Mouse (Mus musculus): Measurements from ENCODE around the gene Pigyl. TPM values are rescaled to one million over a fixed set of nuclear protein-coding genes. Genes with fewer than 3 reads are reported as not detected.

Pigyl gene
- polyA plus RNA-seq (2012; rRNA removed): 67.8 and 68.8 TPM in 2 replicates

- Histone ChIP-seq H3K4me1 (ENCODE audit: control insufficient read depth, insufficient read depth, low read length) (peaks cover 8% of the 10 kb centered on the region), H3K4me3 (replicated peaks; ENCODE audit: extremely low read depth, low read depth, low read length) (peak within 1 kb of the TSS; percentile 75)
- TF ChIP-seq POLR2A (IDR thresholded peaks at IDR 0.05; ENCODE audit: borderline replicate concordance, extremely low read depth, low read depth, low read length) (peak; percentile 90), CTCF (IDR thresholded peaks at IDR 0.05; ENCODE audit: insufficient read depth, low read length) (no peak)
- under 1% methylated on average over 65 of the region's 65 CpGs for WGBS
- peak; percentile 98 for DNase-seq
Measured at GRCm38 (mm10) chr9:22156497-22157245, at the start of gene Pigyl. Gene Pigyl, plus strand, starts transcription at chr9:22156846.

- Histone ChIP-seq H3K4me3 (replicated peaks; ENCODE audit: extremely low read depth, low read depth, low read length) (no peak overlapping the region), H3K4me1 (ENCODE audit: control insufficient read depth, insufficient read depth, low read length) (no peaks in the 10 kb centered on the region)
- no peak for DNase-seq
- TF ChIP-seq CTCF (IDR thresholded peaks at IDR 0.05; ENCODE audit: insufficient read depth, low read length) (no peak), POLR2A (IDR thresholded peaks at IDR 0.05; ENCODE audit: borderline replicate concordance, extremely low read depth, low read depth, low read length) (no peak)
- WGBS: 88% methylated on average over 9 of the region's 9 CpGs
Measured at GRCm38 (mm10) chr9:22108194-22108593, 48.5 kb upstream of the Pigyl start.

DNA sequence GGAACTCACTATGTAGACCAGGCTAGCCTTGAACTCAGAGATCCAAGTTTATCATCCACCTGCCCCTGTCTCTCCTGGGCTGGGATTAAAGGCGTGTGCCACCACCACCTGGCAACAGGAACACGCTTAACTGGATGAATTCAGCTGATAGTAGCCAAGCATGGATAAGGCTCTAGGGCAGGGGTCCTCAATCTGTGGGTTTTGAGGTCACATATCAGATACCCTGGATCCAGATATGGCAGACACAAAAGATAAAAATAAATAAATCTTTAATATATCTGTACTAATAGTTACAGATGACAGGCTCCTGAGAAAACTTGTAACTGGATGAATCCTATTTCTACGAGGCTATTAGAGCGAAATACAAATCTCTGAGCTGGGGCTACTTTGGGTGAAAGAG is 41.0 kb upstream of the Pigyl start:
- 88% methylated on average over 4 of the region's 4 CpGs for WGBS
- H3K4me3 ChIP-seq (replicated peaks; ENCODE audit: extremely low read depth, low read depth, low read length): no peak overlapping the region

GRCm38 (mm10) chr9:22116086-22116485 is 40.6 kb upstream of the Pigyl start:
- TF ChIP-seq CTCF (IDR thresholded peaks at IDR 0.05; ENCODE audit: insufficient read depth, low read length) (no peak), POLR2A (IDR thresholded peaks at IDR 0.05; ENCODE audit: borderline replicate concordance, extremely low read depth, low read depth, low read length) (no peak)
- 13% methylated on average over 15 of the region's 15 CpGs for WGBS
- H3K4me1 ChIP-seq (ENCODE audit: control insufficient read depth, insufficient read depth, low read length): peaks cover 11% of the 10 kb centered on the region
- H3K4me3 ChIP-seq (replicated peaks; ENCODE audit: extremely low read depth, low read depth, low read length): peak overlapping the region; percentile 84
- no peak for DNase-seq

More for the DNA sequence above, 41.0 kb upstream of the Pigyl start:
- TF ChIP-seq CTCF (IDR thresholded peaks at IDR 0.05; ENCODE audit: insufficient read depth, low read length): no peak
- TF ChIP-seq POLR2A (IDR thresholded peaks at IDR 0.05; ENCODE audit: borderline replicate concordance, extremely low read depth, low read depth, low read length): no peak
- H3K4me1 ChIP-seq (ENCODE audit: control insufficient read depth, insufficient read depth, low read length): peaks cover 11% of the 10 kb centered on the region
- no peak for DNase-seq

DNA sequence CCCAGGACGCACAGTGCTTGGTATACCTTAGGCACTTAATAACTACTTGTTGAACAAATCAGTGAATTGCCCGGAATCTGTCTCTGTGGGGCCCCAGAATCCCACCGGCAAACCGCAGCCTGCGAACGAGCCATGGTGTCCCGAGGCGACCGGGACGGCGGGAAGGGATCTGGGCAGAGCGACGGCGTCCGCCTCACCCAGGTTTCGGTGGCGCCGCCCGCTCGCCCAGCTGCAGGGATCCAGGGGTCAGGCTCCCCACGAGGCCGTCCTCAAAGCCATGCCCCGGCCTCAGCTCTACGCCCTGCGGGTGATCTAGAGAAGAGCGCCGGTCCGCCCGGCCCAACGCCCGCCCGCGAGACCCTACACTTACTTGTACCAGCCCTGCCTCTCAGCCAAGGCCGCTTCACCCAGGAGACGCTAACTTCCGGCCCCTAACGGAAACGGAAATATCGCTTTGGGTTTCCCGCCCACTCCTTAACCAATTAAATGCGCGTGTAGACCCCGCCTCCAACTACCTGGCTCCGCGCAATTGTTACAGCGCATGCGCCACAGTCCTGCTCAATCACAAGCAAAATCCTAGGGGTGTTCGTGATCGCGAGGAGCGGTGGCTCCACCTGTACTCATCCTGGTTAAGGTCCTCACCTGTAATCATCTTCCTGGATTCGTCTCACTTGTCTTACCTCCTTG is 39.8 kb upstream of the Pigyl start, which contains the start of gene Elof1:
Elof1 (minus strand) TSS at position 433 of the 687 bp plus-strand sequence.
- 1% methylated on average over 52 of the region's 52 CpGs for WGBS
- peak within 1 kb of the TSS; percentile 84 for H3K4me3 ChIP-seq (replicated peaks; ENCODE audit: extremely low read depth, low read depth, low read length)
- peaks cover 11% of the 10 kb centered on the region for H3K4me1 ChIP-seq (ENCODE audit: control insufficient read depth, insufficient read depth, low read length)
- peak; percentile 89 for DNase-seq
- no peak for TF ChIP-seq CTCF (IDR thresholded peaks at IDR 0.05; ENCODE audit: insufficient read depth, low read length)
- peak; percentile 91; the same call in 1 of the 2 replicates for TF ChIP-seq POLR2A (IDR thresholded peaks at IDR 0.05; ENCODE audit: borderline replicate concordance, extremely low read depth, low read depth, low read length)

DNA sequence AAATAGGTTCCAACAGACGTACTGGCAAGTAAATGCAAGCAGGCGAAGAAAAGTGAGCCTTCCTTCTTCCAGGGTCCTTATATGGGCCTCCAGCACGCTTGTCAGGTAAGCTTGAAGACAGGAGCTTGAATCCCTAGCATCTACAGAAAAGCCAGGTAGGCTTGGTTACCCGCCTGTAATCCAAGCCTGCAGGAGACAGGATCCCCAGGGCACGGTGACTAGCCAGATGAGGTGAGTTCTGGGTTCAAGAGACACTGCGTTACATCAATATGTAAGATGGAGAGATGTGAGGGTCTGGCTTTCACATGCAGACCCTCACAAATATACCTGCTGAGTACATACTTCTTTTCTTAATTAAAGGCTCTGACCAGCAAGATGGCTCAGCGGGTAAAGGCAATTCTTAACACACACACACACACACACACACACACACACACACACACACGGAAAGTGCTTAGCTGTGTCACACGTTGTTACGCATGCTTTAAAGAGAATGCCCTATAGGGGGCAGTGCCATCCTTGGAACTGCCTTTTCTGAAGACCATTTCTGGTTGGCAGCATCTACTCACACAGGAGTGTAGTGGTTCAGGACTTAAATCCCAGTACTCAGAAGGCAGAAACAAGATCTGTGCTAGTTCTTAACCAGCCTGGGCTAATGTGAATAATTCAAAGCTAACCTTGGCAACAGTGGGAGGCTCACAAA is 38.7 kb upstream of the Pigyl start:
- whole genome bisulfite sequencing: 35% methylated on average over 10 of the region's 10 CpGs
- DNase-seq: peak; percentile 31
- no peak overlapping the region for H3K4me3 ChIP-seq (replicated peaks; ENCODE audit: extremely low read depth, low read depth, low read length)
- TF ChIP-seq CTCF (IDR thresholded peaks at IDR 0.05; ENCODE audit: insufficient read depth, low read length) (peak; percentile 15; the same call in 1 of the 2 replicates), POLR2A (IDR thresholded peaks at IDR 0.05; ENCODE audit: borderline replicate concordance, extremely low read depth, low read depth, low read length) (no peak)
- peaks cover 11% of the 10 kb centered on the region for H3K4me1 ChIP-seq (ENCODE audit: control insufficient read depth, insufficient read depth, low read length)

GRCm38 (mm10) chr9:22119543-22119942 is 37.1 kb upstream of the Pigyl start:
- H3K4me1 ChIP-seq (ENCODE audit: control insufficient read depth, insufficient read depth, low read length): peaks cover 11% of the 10 kb centered on the region
- DNase-seq: no peak
- TF ChIP-seq CTCF (IDR thresholded peaks at IDR 0.05; ENCODE audit: insufficient read depth, low read length) (no peak), POLR2A (IDR thresholded peaks at IDR 0.05; ENCODE audit: borderline replicate concordance, extremely low read depth, low read depth, low read length) (no peak)
- 77% methylated on average over 4 of the region's 4 CpGs for WGBS
- no peak overlapping the region for H3K4me3 ChIP-seq (replicated peaks; ENCODE audit: extremely low read depth, low read depth, low read length)

DNA sequence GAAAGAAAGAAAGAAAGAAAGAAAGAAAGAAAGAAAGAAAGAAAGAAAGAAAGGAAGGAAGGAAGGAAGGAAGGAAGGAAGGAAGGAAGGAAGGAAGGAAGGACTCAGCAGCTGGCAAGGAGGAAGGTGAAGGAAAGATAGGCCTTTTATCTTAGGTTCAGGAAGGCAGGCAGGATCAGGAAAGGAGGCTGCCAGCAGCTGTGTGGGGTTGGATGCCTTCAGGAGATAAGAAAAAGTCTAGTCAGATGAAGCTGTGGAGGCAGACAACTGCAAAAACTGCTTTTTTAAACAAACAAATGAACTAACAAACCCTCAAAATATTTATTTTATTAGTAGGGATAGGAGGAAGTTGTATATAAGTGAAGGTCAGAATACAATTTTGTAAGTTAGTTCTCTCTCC is 35.1 kb upstream of the Pigyl start:
- no peak overlapping the region for H3K4me3 ChIP-seq (replicated peaks; ENCODE audit: extremely low read depth, low read depth, low read length)
- H3K4me1 ChIP-seq (ENCODE audit: control insufficient read depth, insufficient read depth, low read length): peaks cover 7% of the 10 kb centered on the region
- DNase-seq: no peak
- no peak for TF ChIP-seq CTCF (IDR thresholded peaks at IDR 0.05; ENCODE audit: insufficient read depth, low read length)
- TF ChIP-seq POLR2A (IDR thresholded peaks at IDR 0.05; ENCODE audit: borderline replicate concordance, extremely low read depth, low read depth, low read length): no peak

DNA sequence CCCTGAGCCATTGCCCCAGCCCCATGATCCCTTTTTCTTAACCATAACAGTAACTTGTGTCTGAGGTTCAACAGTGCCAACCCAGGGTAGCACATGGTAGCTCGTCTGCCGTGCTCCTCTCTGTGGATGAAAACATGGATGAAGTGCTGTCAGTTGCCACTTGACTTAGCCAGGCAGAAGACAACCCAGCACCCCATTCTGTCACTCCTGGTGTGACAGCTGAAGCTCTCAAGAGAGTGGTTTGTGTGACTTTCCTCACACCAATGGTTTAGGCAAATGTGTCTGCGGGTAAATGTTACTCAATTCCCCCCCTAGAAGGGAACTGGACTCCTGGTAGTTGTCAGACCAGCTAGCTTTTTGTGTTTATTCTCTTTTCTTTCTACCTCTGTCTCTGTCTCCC is 34.6 kb upstream of the Pigyl start:
- DNase-seq: no peak
- 66% methylated on average over 3 of the region's 3 CpGs for WGBS
- TF ChIP-seq CTCF (IDR thresholded peaks at IDR 0.05; ENCODE audit: insufficient read depth, low read length): no peak
- TF ChIP-seq POLR2A (IDR thresholded peaks at IDR 0.05; ENCODE audit: borderline replicate concordance, extremely low read depth, low read depth, low read length): no peak

More for the DNA sequence above, 34.6 kb upstream of the Pigyl start:
- Histone ChIP-seq H3K4me1 (ENCODE audit: control insufficient read depth, insufficient read depth, low read length) (peaks cover 7% of the 10 kb centered on the region), H3K4me3 (replicated peaks; ENCODE audit: extremely low read depth, low read depth, low read length) (no peak overlapping the region)

All from lung, adult 2 months (tissue).